Mouse (Mus musculus) common myeloid progenitor, adult 5-6 weeks (primary cell): ENCODE results near the gene Sycn. TPM values are rescaled to one million over a fixed set of nuclear protein-coding genes. Genes with fewer than 3 reads are reported as not detected.

Experiments used
- ATAC-seq: replicated peaks from 2 replicates; pipeline ENCODE4 v1.8.0; 2016; ENCODE audit warnings: low read depth, mild to moderate bottlenecking, moderate TSS enrichment, inconsistent platforms; ENCODE audit not compliant: poor library complexity, severe bottlenecking
- total RNA-seq: library from RNA; stranded (forward); fragments of 200-1000, 187-1606 nt; gene quantifications from 2 replicates; pipeline ENCODE4 v1.2.3, GENCODE M21; 2017

The Sycn gene
- total RNA-seq, 1 experiment from 2014 or later, result not detected

- ATAC-seq, result no peak
Measured at GRCm38 (mm10) chr7:28557069-28557468, 16.4 kb downstream of the Sycn start.

GRCm38 (mm10) chr7:28557708-28558107 lies 17.0 kb downstream of the Sycn start:
- peak; percentile 90 for ATAC-seq

GRCm38 (mm10) chr7:28558486-28558885 lies 17.8 kb downstream of the Sycn start:
- ATAC-seq, result 0 out of 2 replicates have a peak, but pooled peaks have one; percentile 37

GRCm38 (mm10) chr7:28560856-28561255 lies 20.2 kb downstream of the Sycn start:
- ATAC-seq, result no peak

- ATAC-seq, result no peak
Measured at GRCm38 (mm10) chr7:28561967-28562366, 21.3 kb downstream of the Sycn start.

GRCm38 (mm10) chr7:28562371-28562770 lies 21.7 kb downstream of the Sycn start:
- ATAC-seq, result no peak

GRCm38 (mm10) chr7:28562951-28563350 lies 22.3 kb downstream of the Sycn start:
- ATAC-seq, result no peak

- ATAC-seq, result 0 out of 2 replicates have a peak, but pooled peaks have one; percentile 23
Measured at GRCm38 (mm10) chr7:28565407-28565806, 24.7 kb downstream of the Sycn start.

- no peak for ATAC-seq
Measured at GRCm38 (mm10) chr7:28567539-28567938, 26.9 kb downstream of the Sycn start.

GRCm38 (mm10) chr7:28568253-28568652 lies 27.6 kb downstream of the Sycn start:
- peak; percentile 71 for ATAC-seq

- ATAC-seq, result no peak
Measured at GRCm38 (mm10) chr7:28570291-28570981, 29.8 kb downstream of the Sycn start.

- no peak for ATAC-seq
Measured at GRCm38 (mm10) chr7:28570982-28571682, 30.4 kb downstream of the Sycn start.

GRCm38 (mm10) chr7:28572689-28573088 lies 32.0 kb downstream of the Sycn start:
- ATAC-seq, result no peak

GRCm38 (mm10) chr7:28573236-28573635 lies 32.6 kb downstream of the Sycn start:
- ATAC-seq, result no peak

GRCm38 (mm10) chr7:28575597-28575996 lies 34.9 kb downstream of the Sycn start:
- ATAC-seq, result no peak

GRCm38 (mm10) chr7:28576271-28576914 lies 35.7 kb downstream of the Sycn start:
- ATAC-seq, result peak; percentile 59

- no peak for ATAC-seq
Measured at GRCm38 (mm10) chr7:28577826-28578542, 37.3 kb downstream of the Sycn start.

GRCm38 (mm10) chr7:28578543-28579053 lies 37.9 kb downstream of the Sycn start:
- ATAC-seq, result no peak

GRCm38 (mm10) chr7:28579826-28580225 lies 39.1 kb downstream of the Sycn start:
- no peak for ATAC-seq

- ATAC-seq, result peak; percentile 34; the same call in 1 of the 2 replicates
Measured at GRCm38 (mm10) chr7:28581721-28582120, 41.0 kb downstream of the Sycn start.
